Mouse (Mus musculus): ENCODE data around the gene Cd82. TPM values are rescaled to one million over a fixed set of nuclear protein-coding genes. Genes with fewer than 3 reads are reported as not detected.
A peak's percentile ranks its signal among the peaks of the same experiment; 100 is the strongest.

The Cd82 gene
- polyA plus RNA-seq, 1 experiment from 2014 or later, result 106 TPM

DNA sequence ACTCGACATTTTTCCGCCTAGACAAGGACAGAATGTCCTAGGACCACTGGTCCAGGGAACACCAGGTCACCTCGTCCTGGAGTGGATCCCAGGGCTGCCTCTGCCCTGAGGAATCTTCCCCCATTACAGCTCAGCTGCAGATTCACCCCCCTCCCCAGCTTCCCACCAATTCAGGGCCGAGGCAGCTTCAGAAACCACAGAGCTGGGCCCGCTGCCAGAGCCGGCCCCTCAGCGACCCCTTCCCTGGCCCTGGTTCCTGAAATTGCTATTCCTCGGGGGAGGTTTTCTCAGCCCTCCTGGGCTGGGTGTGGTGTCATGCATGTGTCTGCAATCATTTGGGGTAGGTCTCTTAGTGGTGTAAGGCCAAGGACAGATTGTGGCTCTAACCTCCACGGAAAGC, 22.5 kb upstream of the Cd82 start:
- Histone ChIP-seq H3K27me3 (replicated peaks) (no peaks in the 10 kb centered on the region; the same call in 1 of the 2 replicates), H3K36me3 (no peaks in the 10 kb centered on the region), H3K4me3 (replicated peaks) (no peak overlapping the region), H3K27ac (no peak overlapping the region), H3K9ac (no peak overlapping the region), H3K9me3 (no peaks in the 10 kb centered on the region), H3K4me1 (replicated peaks) (0 out of 2 replicates have a peak, but pooled peaks cover 9% of the 10 kb centered on the region), H3K4me2 (replicated peaks) (no peak overlapping the region)
- ATAC-seq, result no peak
- WGBS, result 37% methylated on average over 9 of the region's 9 CpGs

DNA sequence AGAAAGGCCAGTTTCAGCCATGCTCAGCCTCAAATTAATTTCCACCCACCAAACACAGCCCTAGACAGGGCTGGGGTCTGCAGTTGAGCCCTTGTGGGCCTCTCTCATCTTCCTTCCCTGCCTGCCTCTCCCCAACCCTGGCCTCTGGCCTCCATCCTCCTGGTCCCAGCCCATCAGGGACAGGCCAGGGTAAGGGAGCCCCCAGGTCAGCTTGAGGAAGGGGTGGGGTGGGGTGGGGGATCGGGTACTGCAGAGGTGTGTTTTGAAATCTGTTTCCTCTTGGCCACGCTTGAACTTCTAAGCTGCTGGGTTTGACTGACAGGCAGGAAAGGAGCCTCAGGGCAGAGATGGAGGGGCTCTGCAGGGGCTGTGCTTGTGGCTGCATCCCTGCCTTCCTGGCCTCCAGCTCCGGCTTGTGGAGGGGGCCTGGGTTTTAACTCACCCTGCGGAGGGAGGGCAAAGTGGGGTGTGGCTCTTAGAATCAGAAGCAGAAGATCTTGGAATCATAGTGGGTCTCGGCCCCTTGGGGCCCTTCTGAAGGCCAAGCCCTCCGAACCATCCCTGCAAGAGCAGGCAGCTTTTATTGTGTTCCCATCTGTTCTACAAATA, 19.2 kb upstream of the Cd82 start:
- Histone ChIP-seq H3K27ac (no peak overlapping the region), H3K4me3 (replicated peaks) (no peak overlapping the region), H3K4me1 (replicated peaks) (0 out of 2 replicates have a peak, but pooled peaks cover 8% of the 10 kb centered on the region), H3K9ac (no peak overlapping the region), H3K9me3 (no peaks in the 10 kb centered on the region), H3K4me2 (replicated peaks) (no peak overlapping the region), H3K27me3 (replicated peaks) (no peaks in the 10 kb centered on the region), H3K36me3 (no peaks in the 10 kb centered on the region)
- 42% methylated on average over 6 of the region's 6 CpGs for WGBS
- no peak; the same call in 1 of the 2 replicates for ATAC-seq

DNA sequence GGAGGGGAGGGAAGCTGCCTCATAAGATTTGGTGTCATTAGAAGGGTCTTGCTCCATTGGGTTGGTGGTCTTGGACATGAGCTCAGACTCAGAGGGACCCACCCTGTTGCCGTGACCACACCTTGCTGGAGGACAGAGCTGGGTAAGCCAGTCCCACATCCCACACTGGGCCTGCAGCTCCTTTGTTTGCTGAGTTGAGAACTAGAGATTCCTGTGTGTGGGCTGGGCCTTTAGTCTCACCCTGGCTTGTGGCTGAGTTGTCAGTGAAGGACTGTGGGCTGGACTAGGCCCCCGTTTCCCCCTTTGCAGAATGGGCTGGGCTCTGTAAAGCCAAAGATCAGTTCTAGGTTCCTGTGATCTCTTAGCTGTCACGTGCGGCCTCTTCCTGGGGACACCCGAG, 15.8 kb upstream of the Cd82 start:
- 0 out of 2 replicates have a peak, but pooled peaks cover 8% of the 10 kb centered on the region for H3K4me1 ChIP-seq (replicated peaks)
- H3K27me3 ChIP-seq (replicated peaks), result peaks cover 2% of the 10 kb centered on the region; the same call in 1 of the 2 replicates
- no peaks in the 10 kb centered on the region for H3K9me3 ChIP-seq
- H3K27ac ChIP-seq, result no peak overlapping the region
- WGBS, result 49% methylated on average over 5 of the region's 5 CpGs
- no peak overlapping the region for H3K4me2 ChIP-seq (replicated peaks)
- H3K36me3 ChIP-seq, result no peaks in the 10 kb centered on the region
- no peak overlapping the region for H3K4me3 ChIP-seq (replicated peaks)
- ATAC-seq, result 0 out of 2 replicates have a peak, but pooled peaks have one; percentile 23
- no peak overlapping the region for H3K9ac ChIP-seq

DNA sequence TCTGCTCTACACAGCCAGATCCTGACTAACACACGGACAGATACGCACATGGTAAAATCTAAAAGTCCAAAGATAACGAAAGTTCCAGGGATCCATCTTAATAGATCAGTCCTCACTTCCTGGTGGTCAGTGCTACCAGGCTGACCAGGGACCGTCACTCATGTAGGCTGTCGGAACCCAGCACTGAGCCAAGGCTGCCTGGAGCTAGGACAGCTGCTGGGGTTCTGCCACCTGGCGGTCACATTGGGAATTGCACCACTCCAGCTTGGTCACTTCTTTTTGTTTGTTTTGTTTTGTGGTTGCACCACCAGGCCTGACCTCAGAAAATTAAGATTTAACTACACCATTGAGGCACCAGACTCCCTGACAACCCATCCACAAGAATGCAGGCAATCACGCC, 14.6 kb upstream of the Cd82 start:
- Histone ChIP-seq H3K27ac (no peak overlapping the region), H3K9ac (no peak overlapping the region), H3K4me3 (replicated peaks) (no peak overlapping the region), H3K4me1 (replicated peaks) (0 out of 2 replicates have a peak, but pooled peaks cover 8% of the 10 kb centered on the region), H3K36me3 (no peaks in the 10 kb centered on the region), H3K4me2 (replicated peaks) (no peak overlapping the region), H3K27me3 (replicated peaks) (peaks cover 2% of the 10 kb centered on the region; the same call in 1 of the 2 replicates), H3K9me3 (no peaks in the 10 kb centered on the region)
- 51% methylated on average over 7 of the region's 7 CpGs for WGBS
- no peak for ATAC-seq

DNA sequence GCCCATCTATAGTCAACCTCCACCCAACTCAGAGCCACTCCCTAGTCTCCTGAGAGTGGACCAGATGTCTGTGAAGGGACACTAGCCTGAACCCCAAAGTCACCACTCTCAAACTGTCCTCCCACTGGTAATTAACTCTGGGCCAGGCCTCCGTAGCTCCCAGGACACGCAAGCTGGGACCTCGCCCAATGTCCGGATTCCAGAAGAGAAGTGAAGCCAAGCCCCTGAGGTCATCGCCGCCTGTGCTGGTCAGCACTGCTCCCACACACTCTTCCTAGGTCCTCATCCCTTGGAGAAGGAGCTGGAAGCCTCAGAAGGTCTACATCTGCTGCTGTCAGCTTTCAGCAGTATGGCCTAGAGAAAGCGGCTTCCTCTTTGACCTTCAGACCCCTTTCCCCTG, 13.5 kb upstream of the Cd82 start:
- H3K9ac ChIP-seq, result no peak overlapping the region
- no peak for ATAC-seq
- H3K27me3 ChIP-seq (replicated peaks), result peaks cover 2% of the 10 kb centered on the region; the same call in 1 of the 2 replicates
- WGBS, result 84% methylated on average over 7 of the region's 7 CpGs
- H3K27ac ChIP-seq, result no peak overlapping the region
- no peak overlapping the region for H3K4me2 ChIP-seq (replicated peaks)
- H3K4me1 ChIP-seq (replicated peaks), result 0 out of 2 replicates have a peak, but pooled peaks cover 3% of the 10 kb centered on the region
- H3K4me3 ChIP-seq (replicated peaks), result no peak overlapping the region
- H3K36me3 ChIP-seq, result no peaks in the 10 kb centered on the region
- H3K9me3 ChIP-seq, result no peaks in the 10 kb centered on the region

DNA sequence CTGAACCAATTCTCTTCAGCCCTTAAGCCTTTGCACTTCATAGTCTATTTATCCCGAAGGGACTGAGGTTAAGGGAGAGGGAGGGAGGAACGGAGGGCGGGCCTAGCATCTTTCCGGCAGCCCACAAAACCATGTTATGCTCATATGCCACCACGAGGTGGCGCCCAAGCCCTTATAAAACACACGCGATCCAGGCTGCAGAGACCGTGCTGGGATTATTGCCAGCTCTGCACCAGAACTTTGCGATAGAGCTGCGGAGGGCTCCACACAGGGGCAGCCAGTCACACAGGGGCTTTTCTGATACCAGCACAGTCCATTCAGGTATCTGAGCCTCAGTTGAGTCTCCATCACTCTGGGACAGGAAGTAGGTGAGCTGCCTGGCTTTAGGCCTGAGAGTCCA, 12.1 kb upstream of the Cd82 start:
- Histone ChIP-seq H3K4me2 (replicated peaks) (no peak overlapping the region), H3K9ac (no peak overlapping the region), H3K4me3 (replicated peaks) (no peak overlapping the region), H3K9me3 (no peaks in the 10 kb centered on the region), H3K27ac (no peak overlapping the region), H3K4me1 (replicated peaks) (peaks cover 12% of the 10 kb centered on the region), H3K36me3 (no peaks in the 10 kb centered on the region), H3K27me3 (replicated peaks) (peaks cover 2% of the 10 kb centered on the region; the same call in 1 of the 2 replicates)
- peak; percentile 30; the same call in 1 of the 2 replicates for ATAC-seq
- under 1% methylated on average over 11 of the region's 11 CpGs for WGBS

DNA sequence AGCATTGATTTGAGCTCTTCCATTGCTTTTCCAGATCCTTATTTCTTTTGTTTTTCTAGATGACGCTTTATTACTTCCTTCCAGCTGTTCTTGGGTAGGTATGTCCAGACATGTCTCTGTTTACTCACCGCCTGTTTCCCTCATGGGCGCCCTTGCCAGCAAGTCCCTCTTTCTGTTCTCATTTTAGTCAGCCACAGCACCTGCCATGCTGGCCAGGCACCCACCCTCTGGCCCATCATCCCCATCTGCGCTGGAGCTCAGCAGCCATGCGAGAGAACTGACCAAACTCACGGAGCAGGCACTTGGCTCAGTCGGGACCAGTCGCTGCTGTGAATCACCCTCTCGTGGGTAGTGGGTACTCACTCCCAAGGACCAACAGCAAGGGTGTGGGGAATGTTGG, 11.0 kb upstream of the Cd82 start:
- H3K4me1 ChIP-seq (replicated peaks), result peaks cover 16% of the 10 kb centered on the region
- 75% methylated on average over 9 of the region's 9 CpGs for WGBS
- H3K27ac ChIP-seq, result no peak overlapping the region
- no peaks in the 10 kb centered on the region for H3K9me3 ChIP-seq
- H3K9ac ChIP-seq, result no peak overlapping the region
- H3K36me3 ChIP-seq, result no peaks in the 10 kb centered on the region
- ATAC-seq, result no peak
- H3K27me3 ChIP-seq (replicated peaks), result peaks cover 2% of the 10 kb centered on the region; the same call in 1 of the 2 replicates
- H3K4me2 ChIP-seq (replicated peaks), result no peak overlapping the region
- H3K4me3 ChIP-seq (replicated peaks), result no peak overlapping the region

DNA sequence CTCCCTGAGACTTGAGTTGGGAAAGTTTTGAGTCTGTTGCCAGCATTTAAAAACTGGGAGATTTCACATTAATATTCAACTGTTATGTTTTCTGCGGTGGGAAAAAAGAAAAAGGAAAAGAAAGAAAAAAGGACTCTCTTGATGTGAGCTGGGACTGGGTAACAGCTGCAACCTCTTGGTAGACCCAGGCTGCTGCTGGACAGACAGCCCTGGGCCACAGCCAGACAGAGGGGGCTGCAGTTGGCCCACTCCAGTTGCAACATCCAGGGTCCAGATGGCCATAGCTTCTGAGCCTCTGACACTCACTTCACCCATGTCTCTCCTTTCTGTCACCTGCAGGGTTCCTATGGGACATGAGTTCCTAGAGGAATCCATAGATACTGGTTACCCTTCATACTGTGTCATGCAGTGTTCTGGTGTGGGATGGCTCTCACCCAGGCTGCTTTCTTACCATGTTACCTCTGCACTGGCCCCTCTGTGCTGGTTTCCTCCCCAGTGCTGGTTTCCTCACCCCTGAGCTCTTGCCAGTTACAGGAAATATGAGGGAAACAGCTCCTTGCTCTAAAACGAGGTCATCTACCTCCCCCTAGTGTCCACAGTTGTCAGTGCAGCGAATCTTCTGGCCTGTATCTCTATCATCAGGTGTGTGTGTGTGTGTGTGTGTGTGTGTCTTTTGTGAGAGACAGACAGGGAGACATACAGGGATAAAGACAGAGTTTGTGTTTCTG, 8.1 kb upstream of the Cd82 start:
- WGBS, result 11% methylated on average over 3 of the region's 3 CpGs
- Histone ChIP-seq H3K4me1 (replicated peaks) (peaks cover 13% of the 10 kb centered on the region), H3K9me3 (no peaks in the 10 kb centered on the region), H3K36me3 (no peaks in the 10 kb centered on the region), H3K27me3 (replicated peaks) (peaks cover 2% of the 10 kb centered on the region; the same call in 1 of the 2 replicates), H3K4me3 (replicated peaks) (no peak overlapping the region), H3K9ac (peak overlapping the region; percentile 44; the same call in 1 of the 2 replicates), H3K27ac (peak overlapping the region; percentile 51; the same call in 1 of the 2 replicates), H3K4me2 (replicated peaks) (peak overlapping the region; percentile 71)
- peak; percentile 30 for ATAC-seq

DNA sequence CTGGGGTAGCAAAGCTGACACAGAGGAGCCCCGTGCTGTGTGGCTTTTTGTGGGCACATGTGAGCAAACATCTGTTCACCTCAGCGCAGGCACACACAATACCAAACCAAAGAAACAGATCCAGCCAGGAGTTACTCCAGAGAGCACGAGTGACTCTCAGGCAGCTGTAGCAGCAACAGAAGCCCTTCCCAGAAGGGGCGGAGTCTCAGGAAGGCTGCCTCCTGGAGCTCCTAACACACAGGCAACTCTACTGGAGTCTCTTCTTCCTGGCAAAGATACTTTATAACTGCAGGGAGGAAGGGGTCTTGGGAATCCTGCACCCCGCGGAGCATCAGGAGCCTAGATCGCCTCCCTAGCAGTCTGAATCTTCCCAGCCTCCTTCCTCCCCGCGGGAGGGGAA, 7.2 kb upstream of the Cd82 start:
- H3K4me2 ChIP-seq (replicated peaks), result peak overlapping the region; percentile 71
- ATAC-seq, result peak; percentile 79
- WGBS, result 1% methylated on average over 9 of the region's 9 CpGs
- no peaks in the 10 kb centered on the region for H3K9me3 ChIP-seq
- H3K36me3 ChIP-seq, result no peaks in the 10 kb centered on the region
- no peaks in the 10 kb centered on the region for H3K27me3 ChIP-seq (replicated peaks)
- H3K9ac ChIP-seq, result peak overlapping the region; percentile 44
- H3K4me1 ChIP-seq (replicated peaks), result peaks cover 13% of the 10 kb centered on the region
- H3K4me3 ChIP-seq (replicated peaks), result peak overlapping the region; percentile 25
- H3K27ac ChIP-seq, result peak overlapping the region; percentile 51

DNA sequence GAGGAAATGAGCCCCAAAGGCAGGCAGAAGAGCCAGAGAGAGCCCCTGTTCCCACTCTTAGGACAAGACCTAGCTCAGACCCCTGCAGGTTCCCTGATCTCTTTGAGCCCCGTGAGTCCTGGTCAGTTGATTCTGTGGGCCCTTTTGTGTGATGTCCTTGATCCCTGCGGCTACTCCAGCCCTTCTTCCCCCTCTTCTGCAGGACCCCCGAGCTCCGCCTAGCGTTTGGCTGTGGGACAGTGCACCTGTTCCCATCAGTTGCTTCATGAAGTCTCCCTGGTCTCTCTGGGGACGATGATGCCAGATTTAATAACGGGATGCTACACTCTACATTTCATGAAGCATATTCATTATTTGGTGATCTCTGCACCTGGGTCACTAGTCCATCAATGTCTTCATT, 6.2 kb upstream of the Cd82 start:
- no peak for ATAC-seq
- no peaks in the 10 kb centered on the region for H3K27me3 ChIP-seq (replicated peaks)
- H3K9me3 ChIP-seq, result no peaks in the 10 kb centered on the region
- no peak overlapping the region for H3K4me3 ChIP-seq (replicated peaks)
- no peaks in the 10 kb centered on the region for H3K36me3 ChIP-seq
- no peak overlapping the region for H3K9ac ChIP-seq
- H3K27ac ChIP-seq, result no peak overlapping the region
- no peak overlapping the region for H3K4me2 ChIP-seq (replicated peaks)
- WGBS, result 11% methylated on average over 7 of the region's 7 CpGs
- H3K4me1 ChIP-seq (replicated peaks), result peaks cover 13% of the 10 kb centered on the region

DNA sequence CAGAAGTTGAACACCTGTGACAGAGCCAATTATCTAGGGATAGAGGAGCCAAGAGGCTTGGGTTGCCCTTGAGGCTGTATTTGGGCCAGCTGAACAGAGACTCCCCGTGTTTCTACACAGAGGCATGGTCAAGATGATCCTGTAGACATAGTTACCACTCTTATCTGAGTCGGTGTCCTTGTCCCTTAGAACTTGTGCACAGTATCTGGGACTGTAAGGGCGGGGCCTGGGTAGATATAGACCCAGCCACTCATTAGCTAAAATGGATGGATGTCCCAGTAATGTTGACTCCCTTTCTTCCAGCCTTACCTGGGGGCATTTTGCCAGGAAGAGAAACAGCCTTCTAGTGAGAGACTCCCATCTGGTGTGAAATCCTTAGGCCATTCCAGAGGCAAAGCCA, 3.4 kb upstream of the Cd82 start:
- 70% methylated on average over 3 of the region's 3 CpGs for WGBS

DNA sequence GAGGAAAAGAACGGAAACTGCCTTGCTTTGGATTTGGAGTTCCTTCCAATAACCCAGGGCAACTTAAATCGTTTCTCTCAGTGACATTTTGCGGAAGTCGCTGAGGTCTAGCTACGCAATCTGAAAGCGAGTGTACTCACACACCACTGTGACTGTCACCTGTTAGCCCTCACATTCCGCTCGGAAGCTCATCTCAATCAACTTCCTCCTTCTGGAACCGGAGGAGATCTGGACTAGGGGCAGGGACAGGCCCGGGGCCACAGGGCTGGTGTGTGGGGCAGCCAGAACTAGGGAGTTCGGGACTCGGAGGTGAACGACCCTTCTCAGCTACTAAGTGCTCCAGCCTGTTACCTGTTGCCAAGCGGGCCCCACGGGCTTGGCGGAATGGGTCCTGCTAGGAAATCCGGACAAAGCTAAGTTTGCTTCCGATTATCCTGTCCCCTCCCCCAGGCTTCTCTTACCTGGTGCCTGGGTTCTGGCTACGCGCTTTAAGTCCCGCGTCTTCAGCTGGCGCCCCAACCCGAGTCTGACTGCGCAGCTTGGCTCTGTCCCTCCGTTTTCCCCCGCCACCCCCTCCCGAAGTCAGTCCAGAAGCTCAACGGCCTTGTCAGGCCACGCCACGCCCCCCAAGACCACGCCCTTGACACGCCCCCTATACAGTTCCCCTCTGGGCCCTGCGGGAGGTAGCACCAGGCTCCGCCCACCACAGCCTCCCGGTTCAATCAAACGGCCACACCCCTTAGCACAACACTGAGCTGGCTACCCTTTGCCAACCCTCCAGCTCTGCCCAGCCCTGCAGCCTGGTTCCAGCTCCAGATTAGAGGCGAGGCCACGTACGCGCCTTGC, 848 bp downstream of the Cd82 start:
- Histone ChIP-seq H3K9ac (peak overlapping the region; percentile 71), H3K27me3 (replicated peaks) (no peaks in the 10 kb centered on the region), H3K27ac (peak overlapping the region; percentile 90), H3K4me2 (replicated peaks) (peak overlapping the region; percentile 84), H3K4me3 (replicated peaks) (peak overlapping the region; percentile 60), H3K36me3 (no peaks in the 10 kb centered on the region), H3K9me3 (no peaks in the 10 kb centered on the region), H3K4me1 (replicated peaks) (peaks cover 48% of the 10 kb centered on the region)
- 2% methylated on average over 41 of the region's 41 CpGs for WGBS
- peak; percentile 95 for ATAC-seq

More for the DNA sequence above, 3.4 kb upstream of the Cd82 start:
- Histone ChIP-seq H3K4me1 (replicated peaks) (peaks cover 30% of the 10 kb centered on the region), H3K4me2 (replicated peaks) (no peak overlapping the region), H3K27me3 (replicated peaks) (no peaks in the 10 kb centered on the region), H3K9ac (no peak overlapping the region), H3K9me3 (no peaks in the 10 kb centered on the region), H3K36me3 (no peaks in the 10 kb centered on the region), H3K4me3 (replicated peaks) (no peak overlapping the region), H3K27ac (no peak overlapping the region)
- ATAC-seq, result no peak

Measured in intestine, embryonic 15.5 days (tissue).